ENCODE assay signal across 8 mouse cellular contexts in genomic region chr1:119256097-119256473, GRCm38 (mm10).
DNase-seq lines count a peak whose midpoint lies in the region; ATAC-seq lines count a peak whose summit lies in the region.

No protein-coding gene starts in this region.

- no peak overlapping the region for H3K4me3 ChIP-seq in hindbrain, embryonic 14.5 days (replicated peaks; ENCODE audit: low read length)
- H3K4me3 ChIP-seq in neural tube, embryonic 14.5 days (ENCODE audit: low read depth, low read length): no peak overlapping the region

- H3K9ac ChIP-seq in hindbrain, embryonic 14.5 days: no peak overlapping the region
- H3K9ac ChIP-seq in neural tube, embryonic 14.5 days (replicated peaks; ENCODE audit: low read depth, low read length): no peak overlapping the region

- 0 out of 2 replicates have a peak, but pooled peaks have one; percentile 5 for ATAC-seq in hindbrain, embryonic 14.5 days (ENCODE audit: low FRiP score)
- ATAC-seq in neural tube, embryonic 14.5 days (ENCODE audit: low read depth): no peak; the same call in 1 of the 2 replicates
- ATAC-seq in monocyte, adult 5-6 weeks (replicated peaks; ENCODE audit: insufficient number of reproducible peaks, low FRiP score, low TSS enrichment, poor library complexity, severe bottlenecking): no peak

- H3K27ac ChIP-seq in hindbrain, embryonic 14.5 days: peak overlapping the region; percentile 16
- peak overlapping the region; percentile 53 for H3K27ac ChIP-seq in neural tube, embryonic 14.5 days (ENCODE audit: low read depth, low read length)

- no peak overlapping the region for H3K4me2 ChIP-seq in hindbrain, embryonic 14.5 days (replicated peaks)
- H3K4me2 ChIP-seq in neural tube, embryonic 14.5 days (ENCODE audit: low read depth, low read length): no peak overlapping the region

- H3K4me1 ChIP-seq in hindbrain, embryonic 14.5 days (replicated peaks; ENCODE audit: control insufficient read depth, insufficient read depth, low read length): 0 out of 2 replicates have a peak, but pooled peaks cover 9% of the 10 kb centered on the region
- H3K4me1 ChIP-seq in neural tube, embryonic 14.5 days (ENCODE audit: control insufficient read depth, insufficient read depth, low read length): no peaks in the 10 kb centered on the region

- H3K9me3 ChIP-seq in hindbrain, embryonic 14.5 days (ENCODE audit: control insufficient read depth, low read length): no peaks in the 10 kb centered on the region
- H3K9me3 ChIP-seq in neural tube, embryonic 14.5 days (ENCODE audit: control insufficient read depth, low read length): no peaks in the 10 kb centered on the region

- no peaks in the 10 kb centered on the region for H3K27me3 ChIP-seq in hindbrain, embryonic 14.5 days (ENCODE audit: control insufficient read depth, insufficient read depth, low read length)
- no peaks in the 10 kb centered on the region for H3K27me3 ChIP-seq in neural tube, embryonic 14.5 days (ENCODE audit: control insufficient read depth, insufficient read depth, low read length)

- no peaks in the 10 kb centered on the region for H3K36me3 ChIP-seq in hindbrain, embryonic 14.5 days (replicated peaks; ENCODE audit: control insufficient read depth, insufficient read depth)
- H3K36me3 ChIP-seq in neural tube, embryonic 14.5 days (ENCODE audit: control insufficient read depth, insufficient read depth, low read length): no peaks in the 10 kb centered on the region

- WGBS in hindbrain, embryonic 14.5 days: 40% methylated on average over 5 of the region's 5 CpGs
- 44% methylated on average over 5 of the region's 5 CpGs for WGBS in neural tube, embryonic 14.5 days

- peak; percentile 10 for DNase-seq in embryo, embryonic 10.5 days (ENCODE audit: low spot score)
- DNase-seq in embryo, embryonic 9.5 days (ENCODE audit: extremely low spot score): no peak
- DNase-seq in lung, adult 18-20 months: peak; percentile 46 to 61
- no peak for DNase-seq in lung, postnatal 14 days
- DNase-seq in hindbrain, embryonic 14.5 days (ENCODE audit: low spot score): no peak
- no peak for DNase-seq in adrenal gland, adult 18-20 months (ENCODE audit: low spot score in 2 of 2)

Comparison
In these comparisons a context has a peak if more than half of its experiments do, and no peak if none do; other contexts are left out.
1. DNase-seq: peak in embryo, embryonic 10.5 days (single experiment) and lung, adult 18-20 months (2 of 2); none in embryo, embryonic 9.5 days (single experiment), lung, postnatal 14 days (single experiment), hindbrain, embryonic 14.5 days (single experiment) and adrenal gland, adult 18-20 months (0 of 2).